Mouse (Mus musculus) lung, postnatal 0 days (tissue): ENCODE results near the gene H2-DMb2. TPM values are rescaled to one million over a fixed set of nuclear protein-coding genes. Genes with fewer than 3 reads are reported as not detected.
A peak's percentile ranks its signal among the peaks of the same experiment; 100 is the strongest.

ENCODE experiments used
- ATAC-seq: fragments of 200-750 bp; cut with Nextera tagmentation; 2 replicates; pipeline ENCODE4 v1.8.0; 2017; ENCODE audit warnings: moderate library complexity
- DNase-seq: peaks from one replicate; pipeline ENCODE4 v3.0.0-alpha.2; 2016; ENCODE audit warnings: low spot score
- H3K27ac ChIP-seq: fragments of 300-500 bp; sonication (generic); 2 replicates; pipeline ENCODE4 v1.5.1; 2014; ENCODE audit warnings: antibody characterized with exemption, mild to moderate bottlenecking, low read length, mixed read lengths
- H3K27me3 ChIP-seq: fragments of 300-500 bp; sonication (generic); replicated peaks from 2 replicates; pipeline ENCODE4 v1.6.1; 2014; ENCODE audit warnings: low read length, mixed read lengths; ENCODE audit not compliant: insufficient read depth
- H3K36me3 ChIP-seq: fragments of 300-500 bp; sonication (generic); 2 replicates; pipeline ENCODE4 v1.6.1; 2014; ENCODE audit warnings: low read length, mixed read lengths; ENCODE audit not compliant: insufficient read depth
- H3K4me1 ChIP-seq: fragments of 300-500 bp; sonication (generic); 2 replicates; pipeline ENCODE4 v1.6.1; 2014; ENCODE audit warnings: antibody characterized with exemption, low read depth, low read length, mixed read lengths; ENCODE audit not compliant: insufficient read depth
- H3K4me2 ChIP-seq: fragments of 300-500 bp; sonication (generic); replicated peaks from 2 replicates; pipeline ENCODE4 v1.6.1; 2014; ENCODE audit warnings: low read depth, mild to moderate bottlenecking, low read length, moderate library complexity, mixed read lengths
- H3K4me3 ChIP-seq: fragments of 300-500 bp; sonication (generic); 2 replicates; pipeline ENCODE4 v1.5.1; 2014; ENCODE audit warnings: low read depth, low read length
- H3K9ac ChIP-seq: fragments of 300-500 bp; sonication (generic); replicated peaks from 2 replicates; pipeline ENCODE4 v1.6.1; 2014; ENCODE audit warnings: low read depth, mild to moderate bottlenecking
- H3K9me3 ChIP-seq: fragments of 300-500 bp; sonication (generic); 2 replicates; pipeline ENCODE4 v1.6.1; 2016; ENCODE audit warnings: low read length, mixed read lengths
- CTCF ChIP-seq: IDR thresholded peaks from 2 replicates; pipeline ENCODE4 v1.5.1; 2016; ENCODE audit warnings: antibody characterized with exemption, mild to moderate bottlenecking
- EP300 ChIP-seq: IDR thresholded peaks from 2 replicates; pipeline ENCODE4 v1.6.1; 2016; ENCODE audit warnings: antibody characterized with exemption, mild to moderate bottlenecking, control low read depth
- WGBS: fragments of 180-500 bp; shearing (Covaris S2); extraction: QIAGEN DNeasy Blood & Tissue Kit; methylation state at CpG from one replicate; pipeline ENCODE4 v1.1.7; 2014; 5-methylcytosine and 5-hydroxymethylcytosine counted together
- polyA plus RNA-seq: library from polyadenylated mRNA; unstranded; fragments of >200 nt; fragmentation: Nextera tagmentation; extraction: Ambion mirVana; gene quantifications from 2 replicates; pipeline ENCODE4 v1.2.1, GENCODE M21; 2015

Gene H2-DMb2
- polyA plus RNA-seq, 1 experiment from 2014 or later: 1.8 TPM

GRCm38 (mm10) chr17:34188986-34189385 lies 45.9 kb downstream of the H2-DMb2 start:
- H3K4me2 ChIP-seq: no peak overlapping the region

DNA sequence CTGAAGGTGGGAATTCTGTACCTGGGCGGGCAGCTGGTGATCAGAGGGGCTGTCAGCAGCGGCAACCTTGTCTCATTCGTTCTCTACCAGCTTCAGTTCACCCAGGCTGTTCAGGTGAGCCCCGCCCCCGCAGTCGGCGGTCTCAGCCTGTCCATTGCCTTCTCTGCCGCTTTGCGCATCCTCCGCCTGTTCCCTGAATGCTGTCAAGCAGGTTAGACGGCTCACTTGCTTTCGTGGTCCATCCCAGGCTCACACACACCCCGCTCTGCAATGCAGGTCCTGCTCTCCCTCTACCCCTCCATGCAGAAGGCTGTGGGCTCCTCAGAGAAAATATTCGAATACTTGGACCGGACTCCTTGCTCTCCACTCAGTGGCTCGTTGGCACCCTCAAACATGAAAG lies 49.7 kb downstream of the H2-DMb2 start:
- no peak overlapping the region for H3K27ac ChIP-seq
- H3K9me3 ChIP-seq: no peaks in the 10 kb centered on the region
- peaks cover 5% of the 10 kb centered on the region; the same call in 1 of the 2 replicates for H3K4me1 ChIP-seq
- no peak for TF ChIP-seq CTCF
- 0 out of 2 replicates have a peak, but pooled peaks cover 7% of the 10 kb centered on the region for H3K27me3 ChIP-seq
- no peak overlapping the region for H3K9ac ChIP-seq
- no peak overlapping the region for H3K4me3 ChIP-seq
- DNase-seq: peak; percentile 24
- 22% methylated on average over 16 of the region's 16 CpGs for WGBS
- H3K4me2 ChIP-seq: no peak overlapping the region
- ATAC-seq: peak; percentile 10; the same call in 1 of the 2 replicates
- H3K36me3 ChIP-seq: no peaks in the 10 kb centered on the region

More at GRCm38 (mm10) chr17:34188986-34189385, 45.9 kb downstream of the H2-DMb2 start:
- DNase-seq: no peak
- Histone ChIP-seq H3K36me3 (no peaks in the 10 kb centered on the region), H3K27me3 (0 out of 2 replicates have a peak, but pooled peaks cover 2% of the 10 kb centered on the region), H3K4me1 (peaks cover 10% of the 10 kb centered on the region), H3K9me3 (no peaks in the 10 kb centered on the region), H3K9ac (no peak overlapping the region), H3K4me3 (no peak overlapping the region), H3K27ac (no peak overlapping the region)
- no peak for TF ChIP-seq EP300
- no peak for TF ChIP-seq CTCF
- no peak for ATAC-seq
- 66% methylated on average over 6 of the region's 6 CpGs for WGBS

- Histone ChIP-seq H3K4me1 (no peaks in the 10 kb centered on the region), H3K4me2 (no peak overlapping the region), H3K27me3 (0 out of 2 replicates have a peak, but pooled peaks cover 7% of the 10 kb centered on the region), H3K9ac (no peak overlapping the region), H3K36me3 (no peaks in the 10 kb centered on the region), H3K4me3 (no peak overlapping the region), H3K27ac (no peak overlapping the region), H3K9me3 (no peaks in the 10 kb centered on the region)
- 47% methylated on average over 8 of the region's 8 CpGs for WGBS
- TF ChIP-seq CTCF: no peak
- no peak for TF ChIP-seq EP300
- no peak for DNase-seq
- ATAC-seq: no peak
These were observed 50.4 kb downstream of the H2-DMb2 start for GRCm38 (mm10) chr17:34193468-34193867.

- ATAC-seq: no peak
- no peaks in the 10 kb centered on the region for H3K36me3 ChIP-seq
- H3K27ac ChIP-seq: no peak overlapping the region
- DNase-seq: no peak
- no peak overlapping the region for H3K9ac ChIP-seq
- no peaks in the 10 kb centered on the region for H3K4me1 ChIP-seq
- 92% methylated on average over 4 of the region's 4 CpGs for WGBS
- H3K4me3 ChIP-seq: no peak overlapping the region
- H3K9me3 ChIP-seq: no peaks in the 10 kb centered on the region
- H3K4me2 ChIP-seq: no peak overlapping the region
- TF ChIP-seq CTCF (no peak), EP300 (no peak)
- 0 out of 2 replicates have a peak, but pooled peaks cover 7% of the 10 kb centered on the region for H3K27me3 ChIP-seq
These were observed 51.6 kb downstream of the H2-DMb2 start for GRCm38 (mm10) chr17:34194723-34195122.

DNA sequence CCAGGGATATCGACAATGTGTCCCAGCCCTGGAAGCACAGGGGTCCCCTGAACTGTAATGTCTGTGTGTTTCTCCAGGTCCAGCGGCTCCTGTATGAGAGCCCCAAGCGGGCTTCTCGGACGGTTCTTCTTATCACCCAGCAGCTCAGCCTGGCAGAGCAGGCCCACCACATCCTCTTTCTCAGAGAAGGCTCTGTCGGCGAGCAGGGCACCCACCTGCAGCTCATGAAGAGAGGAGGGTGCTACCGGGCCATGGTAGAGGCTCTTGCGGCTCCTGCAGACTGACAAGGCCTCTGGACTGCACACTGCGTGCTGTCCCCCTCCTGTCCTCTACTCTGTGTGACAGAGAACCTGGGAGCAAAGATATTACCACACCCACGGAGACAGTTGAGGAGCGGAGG lies 53.4 kb downstream of the H2-DMb2 start:
- WGBS: 47% methylated on average over 12 of the region's 12 CpGs
- Histone ChIP-seq H3K9ac (no peak overlapping the region), H3K27ac (no peak overlapping the region), H3K27me3 (0 out of 2 replicates have a peak, but pooled peaks cover 7% of the 10 kb centered on the region), H3K4me2 (no peak overlapping the region), H3K36me3 (no peaks in the 10 kb centered on the region), H3K4me1 (no peaks in the 10 kb centered on the region), H3K9me3 (no peaks in the 10 kb centered on the region), H3K4me3 (no peak overlapping the region)
- ATAC-seq (no peak), DNase-seq (no peak)
- TF ChIP-seq CTCF (no peak), EP300 (no peak)

- no peaks in the 10 kb centered on the region for H3K9me3 ChIP-seq
- H3K4me2 ChIP-seq: peak within 1 kb of the TSS; percentile 83
- no peaks in the 10 kb centered on the region for H3K36me3 ChIP-seq
- no peaks in the 10 kb centered on the region for H3K4me1 ChIP-seq
- peak within 1 kb of the TSS; percentile 73 for H3K4me3 ChIP-seq
- peak within 1 kb of the TSS; percentile 40; the same call in 1 of the 2 replicates for H3K9ac ChIP-seq
- ATAC-seq: peak; percentile 97
- TF ChIP-seq CTCF (peak; percentile 2; the same call in 1 of the 2 replicates), EP300 (no peak)
- H3K27me3 ChIP-seq: 0 out of 2 replicates have a peak, but pooled peaks cover 7% of the 10 kb centered on the region
- WGBS: 8% methylated on average over 40 of the region's 41 CpGs
- peak; percentile 97 for DNase-seq
- no peak within 1 kb of the TSS for H3K27ac ChIP-seq
These were observed 54.1 kb downstream of the H2-DMb2 start, which contains the start of gene Psmb8 for GRCm38 (mm10) chr17:34196941-34197894. Gene Psmb8 (plus strand): TSS chr17:34197721.
